Mouse (Mus musculus) intestine, postnatal 0 days (tissue): ENCODE data around the gene Slc39a11. TPM values are rescaled to one million over a fixed set of nuclear protein-coding genes. Genes with fewer than 3 reads are reported as not detected.

Source experiments
- ATAC-seq: fragments of 200-750 bp; cut with Nextera tagmentation; 2 replicates; pipeline ENCODE4 v1.8.0; 2017; ENCODE audit warnings: mild to moderate bottlenecking, moderate TSS enrichment, moderate library complexity
- H3K27ac ChIP-seq: fragments of 300-500 bp; sonication (generic); 2 replicates; pipeline ENCODE4 v1.5.1; 2014; ENCODE audit warnings: mild to moderate bottlenecking, low read depth, low read length, moderate library complexity
- H3K27me3 ChIP-seq: fragments of 300-500 bp; sonication (generic); replicated peaks from 2 replicates; pipeline ENCODE4 v1.6.1; 2014; ENCODE audit warnings: low read length, mixed read lengths; ENCODE audit not compliant: control insufficient read depth, insufficient read depth
- H3K36me3 ChIP-seq: fragments of 300-500 bp; sonication (generic); 2 replicates; pipeline ENCODE4 v1.6.1; 2014; ENCODE audit warnings: mild to moderate bottlenecking, moderate library complexity; ENCODE audit not compliant: control insufficient read depth, insufficient read depth
- H3K4me1 ChIP-seq: fragments of 300-500 bp; sonication (generic); replicated peaks from 2 replicates; pipeline ENCODE4 v1.6.1; 2014; ENCODE audit warnings: antibody characterized with exemption, low read length, mixed read lengths; ENCODE audit not compliant: control insufficient read depth, insufficient read depth
- H3K4me2 ChIP-seq: fragments of 300-500 bp; sonication (generic); replicated peaks from 2 replicates; pipeline ENCODE4 v1.6.1; 2014; ENCODE audit warnings: low read depth, mild to moderate bottlenecking, moderate library complexity
- H3K4me3 ChIP-seq: fragments of 300-500 bp; sonication (generic); 2 replicates; pipeline ENCODE4 v1.5.1; 2014; ENCODE audit warnings: low read depth, low read length
- H3K9ac ChIP-seq: fragments of 300-500 bp; sonication (generic); 2 replicates; pipeline ENCODE4 v1.6.1; 2014; ENCODE audit warnings: mild to moderate bottlenecking, low read depth, low read length
- H3K9me3 ChIP-seq: fragments of 300-500 bp; sonication (generic); 2 replicates; pipeline ENCODE4 v1.6.1; 2016; ENCODE audit warnings: mixed run types; ENCODE audit not compliant: control insufficient read depth
- CTCF ChIP-seq: sonication (generic); IDR thresholded peaks from 2 replicates; pipeline ENCODE4 v1.5.1; 2016; ENCODE audit warnings: low read depth, mild to moderate bottlenecking, control low read depth, antibody characterized with exemption, moderate library complexity
- WGBS: fragments of 180-500 bp; shearing (Covaris S2); extraction: QIAGEN DNeasy Blood & Tissue Kit; methylation state at CpG from one replicate; pipeline ENCODE4 v1.1.7; 2014; 5-methylcytosine and 5-hydroxymethylcytosine counted together
- polyA plus RNA-seq: library from polyadenylated mRNA; unstranded; fragments of >200 nt; fragmentation: Nextera tagmentation; extraction: Ambion mirVana; gene quantifications from 2 replicates; pipeline ENCODE4 v1.2.1, GENCODE M21; 2015

The Slc39a11 gene
- polyA plus RNA-seq, 1 experiment from 2014 or later, result 50.7 TPM

GRCm38 (mm10) chr11:113471936-113472335, 177.9 kb downstream of the Slc39a11 start:
- ATAC-seq, result no peak
- TF ChIP-seq CTCF, result no peak
- H3K27ac ChIP-seq, result no peak overlapping the region
- H3K9me3 ChIP-seq, result no peaks in the 10 kb centered on the region
- H3K9ac ChIP-seq, result no peak overlapping the region
- WGBS, result 89% methylated on average over 9 of the region's 9 CpGs
- no peak overlapping the region for H3K4me3 ChIP-seq
- peaks cover 11% of the 10 kb centered on the region for H3K4me1 ChIP-seq
- no peaks in the 10 kb centered on the region for H3K27me3 ChIP-seq
- H3K4me2 ChIP-seq, result no peak overlapping the region
- H3K36me3 ChIP-seq, result no peaks in the 10 kb centered on the region; the same call in 1 of the 2 replicates

- TF ChIP-seq CTCF, result no peak
- no peak overlapping the region for H3K4me3 ChIP-seq
- 68% methylated on average over 17 of the region's 17 CpGs for WGBS
These were observed 179.7 kb downstream of the Slc39a11 start for GRCm38 (mm10) chr11:113469919-113470785.

GRCm38 (mm10) chr11:113468016-113468415, 181.9 kb downstream of the Slc39a11 start:
- 77% methylated on average over 10 of the region's 10 CpGs for WGBS
- Histone ChIP-seq H3K4me1 (no peaks in the 10 kb centered on the region), H3K36me3 (no peaks in the 10 kb centered on the region; the same call in 1 of the 2 replicates), H3K27ac (no peak overlapping the region), H3K27me3 (no peaks in the 10 kb centered on the region), H3K9ac (no peak overlapping the region), H3K9me3 (no peaks in the 10 kb centered on the region), H3K4me3 (no peak overlapping the region), H3K4me2 (no peak overlapping the region)
- ATAC-seq, result no peak
- no peak for TF ChIP-seq CTCF

More at GRCm38 (mm10) chr11:113469919-113470785, 179.7 kb downstream of the Slc39a11 start:
- Histone ChIP-seq H3K27me3 (no peaks in the 10 kb centered on the region), H3K4me2 (no peak overlapping the region), H3K27ac (no peak overlapping the region), H3K4me1 (peaks cover 11% of the 10 kb centered on the region), H3K9me3 (no peaks in the 10 kb centered on the region), H3K36me3 (no peaks in the 10 kb centered on the region; the same call in 1 of the 2 replicates), H3K9ac (no peak overlapping the region)
- no peak for ATAC-seq

GRCm38 (mm10) chr11:113467313-113467811, 182.5 kb downstream of the Slc39a11 start:
- Histone ChIP-seq H3K36me3 (no peaks in the 10 kb centered on the region; the same call in 1 of the 2 replicates), H3K4me3 (no peak overlapping the region), H3K4me1 (no peaks in the 10 kb centered on the region), H3K9ac (no peak overlapping the region), H3K27me3 (no peaks in the 10 kb centered on the region), H3K27ac (no peak overlapping the region), H3K9me3 (no peaks in the 10 kb centered on the region), H3K4me2 (no peak overlapping the region)
- WGBS, result 79% methylated on average over 12 of the region's 12 CpGs
- TF ChIP-seq CTCF, result no peak
- ATAC-seq, result no peak

GRCm38 (mm10) chr11:113460118-113460517, 189.8 kb downstream of the Slc39a11 start:
- Histone ChIP-seq H3K27me3 (no peaks in the 10 kb centered on the region), H3K4me3 (no peak overlapping the region), H3K4me2 (no peak overlapping the region), H3K9ac (no peak overlapping the region), H3K9me3 (no peaks in the 10 kb centered on the region), H3K27ac (no peak overlapping the region), H3K4me1 (no peaks in the 10 kb centered on the region), H3K36me3 (no peaks in the 10 kb centered on the region)
- no peak for TF ChIP-seq CTCF
- ATAC-seq, result no peak
- 85% methylated on average over 2 of the region's 2 CpGs for WGBS

GRCm38 (mm10) chr11:113458582-113459210, 191.2 kb downstream of the Slc39a11 start:
- Histone ChIP-seq H3K27ac (no peak overlapping the region), H3K27me3 (no peaks in the 10 kb centered on the region), H3K4me2 (no peak overlapping the region), H3K36me3 (no peaks in the 10 kb centered on the region), H3K9ac (no peak overlapping the region), H3K9me3 (no peaks in the 10 kb centered on the region), H3K4me3 (no peak overlapping the region), H3K4me1 (no peaks in the 10 kb centered on the region)
- ATAC-seq, result no peak
- WGBS, result 70% methylated on average over 15 of the region's 15 CpGs
- TF ChIP-seq CTCF, result peak; percentile 69
